Mouse (Mus musculus) myocyte (in vitro differentiated cells): ENCODE results near the gene Cd9.

Experiments
- E2F4 ChIP-seq: IDR thresholded peaks from one replicate; pipeline ENCODE4 v1.6.1; 2011; ENCODE audit warnings: mild to moderate bottlenecking, control low read depth, moderate library complexity; ENCODE audit not compliant: insufficient read depth
- MAX ChIP-seq: IDR thresholded peaks from one replicate; pipeline ENCODE4 v1.6.1; 2011; ENCODE audit warnings: low read depth, mild to moderate bottlenecking, control low read depth
- MYOG ChIP-seq, 3 experiments: IDR thresholded peaks; one replicate each; pipeline ENCODE4 v1.6.1; 2011; ENCODE audit warnings: control low read depth in 2 of 3, low read depth in 2 of 3, mild to moderate bottlenecking in 2 of 3; ENCODE audit not compliant: insufficient read length in 2 of 3, control insufficient read depth in 1 of 3, insufficient read depth in 1 of 3
- POLR2A ChIP-seq: IDR thresholded peaks from one replicate; pipeline ENCODE4 v1.6.1; 2011; ENCODE audit warnings: low read depth, mild to moderate bottlenecking, control low read depth, moderate library complexity; ENCODE audit not compliant: insufficient read length
- POLR2AphosphoS2 ChIP-seq: IDR thresholded peaks from one replicate; pipeline ENCODE4 v1.6.1; 2011; ENCODE audit warnings: low read depth, control low read depth; ENCODE audit not compliant: insufficient read length
- TCF12 ChIP-seq: IDR thresholded peaks from one replicate; pipeline ENCODE4 v1.6.1; 2011; ENCODE audit warnings: mild to moderate bottlenecking, control low read depth; ENCODE audit not compliant: poor library complexity, insufficient read depth, severe bottlenecking
- USF1 ChIP-seq: IDR thresholded peaks from one replicate; pipeline ENCODE4 v1.6.1; 2011; ENCODE audit warnings: low read depth, mild to moderate bottlenecking, control low read depth, moderate library complexity

- TF ChIP-seq MAX, result no peak
- TF ChIP-seq POLR2A, result no peak
- no peak for TF ChIP-seq TCF12
- TF ChIP-seq USF1, result no peak
- TF ChIP-seq MYOG (IDR thresholded peaks at IDR 0.05; ENCODE audit: control insufficient read depth in 1 of 3, insufficient read depth in 1 of 3, insufficient read length in 2 of 3, low read depth in 2 of 3), result no peak
- no peak for TF ChIP-seq POLR2AphosphoS2
- no peak for TF ChIP-seq E2F4
Observed at GRCm38 (mm10) chr6:125455806-125456520, 38.6 kb downstream of the Cd9 start.
